Mouse (Mus musculus) megakaryocyte, embryonic 14.5 days (primary cell): Measurements from ENCODE around the gene Bahd1. TPM values are rescaled to one million over a fixed set of nuclear protein-coding genes. Genes with fewer than 3 reads are reported as not detected.

ENCODE experiments used
- H3K27me3 ChIP-seq: replicated peaks from 2 replicates; pipeline ENCODE3; 2012; ENCODE audit warnings: inconsistent platforms
- H3K36me3 ChIP-seq: replicated peaks from 2 replicates; pipeline ENCODE3; 2012; ENCODE audit warnings: low read length, inconsistent platforms, mixed read lengths
- H3K4me1 ChIP-seq: 2 replicates; pipeline ENCODE4 v1.6.1; 2012; ENCODE audit warnings: inconsistent platforms
- H3K4me3 ChIP-seq: replicated peaks from 2 replicates; pipeline ENCODE3; 2012; ENCODE audit warnings: moderate library complexity, mild to moderate bottlenecking, inconsistent platforms
- H3K9me3 ChIP-seq: 2 replicates; pipeline ENCODE4 v1.6.1; 2012; ENCODE audit warnings: inconsistent platforms
- FLI1 ChIP-seq: IDR thresholded peaks from 2 replicates; pipeline ENCODE4 v1.6.1; 2012; ENCODE audit warnings: low read length, inconsistent platforms, mixed read lengths
- GATA1 ChIP-seq: IDR thresholded peaks from 3 replicates; pipeline ENCODE4 v1.6.1; 2012; ENCODE audit warnings: mixed read lengths, low read length, inconsistent platforms, borderline replicate concordance
- polyA plus RNA-seq: library from polyadenylated mRNA; stranded (reverse); fragments of >175 nt; gene quantifications from 2 replicates; pipeline ENCODE4 v1.2.3, GENCODE M21; 2012; ENCODE audit warnings: low replicate concordance; ENCODE audit not compliant: insufficient read depth

Bahd1 gene
- polyA plus RNA-seq, 1 experiment, result 14.8 TPM

GRCm38 (mm10) chr2:118897808-118898207, 2.4 kb upstream of the Bahd1 start:
- Histone ChIP-seq H3K4me3 (peak overlapping the region; percentile 81), H3K9me3 (no peaks in the 10 kb centered on the region), H3K4me1 (peaks cover 64% of the 10 kb centered on the region), H3K36me3 (no peaks in the 10 kb centered on the region), H3K27me3 (peaks cover 92% of the 10 kb centered on the region)
- TF ChIP-seq FLI1, result no peak
- TF ChIP-seq GATA1, result no peak

GRCm38 (mm10) chr2:118898771-118899170, 1.4 kb upstream of the Bahd1 start:
- Histone ChIP-seq H3K9me3 (no peaks in the 10 kb centered on the region), H3K27me3 (peaks cover 92% of the 10 kb centered on the region), H3K4me3 (no peak overlapping the region), H3K36me3 (no peaks in the 10 kb centered on the region), H3K4me1 (peaks cover 70% of the 10 kb centered on the region)
- TF ChIP-seq FLI1 (no peak), GATA1 (no peak)

- no peaks in the 10 kb centered on the region for H3K36me3 ChIP-seq
- H3K4me1 ChIP-seq, result peaks cover 76% of the 10 kb centered on the region
- peaks cover 92% of the 10 kb centered on the region for H3K27me3 ChIP-seq
- no peaks in the 10 kb centered on the region for H3K9me3 ChIP-seq
- TF ChIP-seq FLI1, result no peak
- TF ChIP-seq GATA1, result no peak
- H3K4me3 ChIP-seq, result peak overlapping the region; percentile 38
Measured at GRCm38 (mm10) chr2:118899306-118899705, 871 bp upstream of the Bahd1 start.

GRCm38 (mm10) chr2:118900826-118901140, 606 bp downstream of the Bahd1 start:
- H3K4me1 ChIP-seq, result peaks cover 85% of the 10 kb centered on the region
- H3K36me3 ChIP-seq, result no peaks in the 10 kb centered on the region
- peak overlapping the region; percentile 95 for H3K4me3 ChIP-seq
- peaks cover 88% of the 10 kb centered on the region for H3K27me3 ChIP-seq
- no peaks in the 10 kb centered on the region for H3K9me3 ChIP-seq
- no peak for TF ChIP-seq FLI1
- no peak for TF ChIP-seq GATA1

GRCm38 (mm10) chr2:118901175-118902031, 1.2 kb downstream of the Bahd1 start:
- no peaks in the 10 kb centered on the region for H3K9me3 ChIP-seq
- peaks cover 86% of the 10 kb centered on the region for H3K27me3 ChIP-seq
- no peaks in the 10 kb centered on the region for H3K36me3 ChIP-seq
- peak overlapping the region; percentile 95 for H3K4me3 ChIP-seq
- H3K4me1 ChIP-seq, result peaks cover 83% of the 10 kb centered on the region
- TF ChIP-seq FLI1 (no peak), GATA1 (no peak)

- TF ChIP-seq FLI1, result no peak
- TF ChIP-seq GATA1, result no peak
- Histone ChIP-seq H3K36me3 (no peaks in the 10 kb centered on the region), H3K9me3 (no peaks in the 10 kb centered on the region), H3K4me1 (peaks cover 74% of the 10 kb centered on the region), H3K4me3 (peak overlapping the region; percentile 95), H3K27me3 (peaks cover 79% of the 10 kb centered on the region)
Measured at GRCm38 (mm10) chr2:118902051-118903025, 2.2 kb downstream of the Bahd1 start.

GRCm38 (mm10) chr2:118903333-118903741, 3.2 kb downstream of the Bahd1 start:
- Histone ChIP-seq H3K9me3 (no peaks in the 10 kb centered on the region), H3K27me3 (peaks cover 69% of the 10 kb centered on the region), H3K36me3 (no peaks in the 10 kb centered on the region), H3K4me3 (peak overlapping the region; percentile 53), H3K4me1 (peaks cover 64% of the 10 kb centered on the region)
- TF ChIP-seq GATA1 (no peak), FLI1 (no peak)

- no peaks in the 10 kb centered on the region for H3K9me3 ChIP-seq
- peaks cover 46% of the 10 kb centered on the region for H3K4me1 ChIP-seq
- H3K36me3 ChIP-seq, result no peaks in the 10 kb centered on the region
- peaks cover 50% of the 10 kb centered on the region for H3K27me3 ChIP-seq
- H3K4me3 ChIP-seq, result no peak overlapping the region
- TF ChIP-seq FLI1, result no peak
- TF ChIP-seq GATA1, result no peak
Measured at GRCm38 (mm10) chr2:118905433-118906117, 5.4 kb downstream of the Bahd1 start.

- Histone ChIP-seq H3K4me3 (no peak overlapping the region), H3K9me3 (no peaks in the 10 kb centered on the region), H3K27me3 (peaks cover 48% of the 10 kb centered on the region), H3K4me1 (peaks cover 48% of the 10 kb centered on the region), H3K36me3 (no peaks in the 10 kb centered on the region)
- TF ChIP-seq FLI1, result no peak
- TF ChIP-seq GATA1, result no peak
Measured at GRCm38 (mm10) chr2:118906118-118906492, 5.9 kb downstream of the Bahd1 start.

- TF ChIP-seq FLI1 (no peak), GATA1 (no peak)
- Histone ChIP-seq H3K9me3 (no peaks in the 10 kb centered on the region), H3K36me3 (no peaks in the 10 kb centered on the region), H3K27me3 (peaks cover 41% of the 10 kb centered on the region), H3K4me1 (peaks cover 48% of the 10 kb centered on the region), H3K4me3 (no peak overlapping the region)
Measured at GRCm38 (mm10) chr2:118907781-118908180, 7.6 kb downstream of the Bahd1 start.
